Mouse (Mus musculus) brain, embryonic 14.5 days (tissue): ENCODE results near the gene Prkca.

Experiments used
- CTCF ChIP-seq: fragments of 200-500 bp; IDR thresholded peaks from 2 replicates; pipeline ENCODE4 v1.5.1; 2012; ENCODE audit warnings: inconsistent platforms, mild to moderate bottlenecking, moderate library complexity, borderline replicate concordance; ENCODE audit not compliant: insufficient read depth, insufficient read length; ENCODE audit errors: extremely low read depth
- POLR2A ChIP-seq: fragments of 200-500 bp; IDR thresholded peaks from 2 replicates; pipeline ENCODE4 v1.6.1; 2012; ENCODE audit warnings: mild to moderate bottlenecking, inconsistent platforms, borderline replicate concordance; ENCODE audit not compliant: poor library complexity, insufficient read depth, insufficient read length, severe bottlenecking; ENCODE audit errors: extremely low read depth

GRCm38 (mm10) chr11:108029321-108029720 lies 314.4 kb downstream of the Prkca start:
- no peak for TF ChIP-seq POLR2A
- TF ChIP-seq CTCF: no peak
